Mouse (Mus musculus) urinary bladder, postnatal 14 days (tissue): Measurements from ENCODE around the gene Gm21800.
"Not testable (repeated sequence)": the region's sequence is repeated elsewhere in the genome, so short reads cannot be mapped to it uniquely, and the experiment has no call there.

Experiments
- DNase-seq: peaks from one replicate; pipeline ENCODE4 v3.0.0; 2021; ENCODE audit warnings: low spot score

The Gm21800 gene

DNA sequence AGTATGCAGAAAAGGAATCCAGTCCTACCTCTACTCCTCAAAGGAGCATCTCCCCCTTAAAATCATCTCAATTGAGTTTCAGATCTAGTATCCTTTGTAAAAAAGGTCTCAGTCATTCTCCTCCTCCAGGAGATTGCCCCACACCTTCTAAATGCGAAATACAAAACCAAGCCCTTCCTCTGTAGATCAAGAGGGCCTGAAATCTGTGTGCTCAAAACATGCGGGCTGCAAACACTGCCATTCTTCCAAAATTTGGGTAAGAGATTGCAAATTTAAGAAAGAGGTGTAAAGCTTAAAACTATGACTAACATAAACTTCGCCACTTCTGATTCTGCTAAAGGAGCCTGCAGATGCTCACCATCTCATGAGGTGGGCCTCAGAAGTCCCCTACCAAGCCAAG lies at the start of gene Gm21800:
TSS of gene Gm21800 (plus strand) at position 301 of the 400 bp plus-strand sequence.
- not testable (repeated sequence) for DNase-seq
